Mouse (Mus musculus): ENCODE measurements around the gene Magi1.

- TF ChIP-seq POLR2AphosphoS2 (IDR thresholded peaks at IDR 0.05; ENCODE audit: low read length), result no peak
- TF ChIP-seq CTCF (IDR thresholded peaks at IDR 0.05 in 2 of 3, conservative IDR thresholded peaks at IDR 0.05 in 1 of 3; ENCODE audit: control insufficient read depth in 1 of 3, insufficient read depth in 1 of 3, low read depth in 2 of 3, low read length in 3 of 3, poor library complexity in 1 of 3, severe bottlenecking in 1 of 3), result no peak
- no peak for TF ChIP-seq BHLHE40 (IDR thresholded peaks at IDR 0.05; ENCODE audit: borderline replicate concordance, low read depth, low read length)
- no peak for TF ChIP-seq RAD21 (IDR thresholded peaks at IDR 0.05; ENCODE audit: low read depth, low read length)
- no peak for TF ChIP-seq MAFK (IDR thresholded peaks at IDR 0.05; ENCODE audit: borderline replicate concordance, low read depth, low read length)
- no peak for TF ChIP-seq POLR2A (IDR thresholded peaks at IDR 0.05; ENCODE audit: control insufficient read depth in 1 of 2, insufficient read depth in 1 of 2, low read depth in 1 of 2, low read length in 2 of 2, poor library complexity in 1 of 2)
- no peak for TF ChIP-seq EP300 (IDR thresholded peaks at IDR 0.05; ENCODE audit: low read depth in 1 of 2, low read length in 2 of 2)
- no peak for TF ChIP-seq NELFE (IDR thresholded peaks at IDR 0.05; ENCODE audit: low read depth, low read length)
- TF ChIP-seq USF2 (IDR thresholded peaks at IDR 0.05; ENCODE audit: borderline replicate concordance in 1 of 2, insufficient read depth in 1 of 2, low read depth in 1 of 2, low read length in 2 of 2), result no peak
- TF ChIP-seq TBP (IDR thresholded peaks at IDR 0.05; ENCODE audit: low read depth, low read length), result no peak
- no peak for TF ChIP-seq MYB (IDR thresholded peaks at IDR 0.05; ENCODE audit: low read depth, low read length)
- TF ChIP-seq RCOR1 (IDR thresholded peaks at IDR 0.05; ENCODE audit: low read depth, low read length), result no peak
- TF ChIP-seq CHD1 (IDR thresholded peaks at IDR 0.05; ENCODE audit: low read depth, low read length), result no peak
Measured at GRCm38 (mm10) chr6:94021239-94021962, 262.3 kb downstream of the Magi1 start.

Data from MEL (cell line).